Mouse (Mus musculus): ENCODE measurements at regions not wholly inside any gene's neighbourhood (a gene's known extent, or its start where the extent isn't known, plus 50 kb on each side); places are given as distances from the start of the nearest gene placed in this dataset.

DNA sequence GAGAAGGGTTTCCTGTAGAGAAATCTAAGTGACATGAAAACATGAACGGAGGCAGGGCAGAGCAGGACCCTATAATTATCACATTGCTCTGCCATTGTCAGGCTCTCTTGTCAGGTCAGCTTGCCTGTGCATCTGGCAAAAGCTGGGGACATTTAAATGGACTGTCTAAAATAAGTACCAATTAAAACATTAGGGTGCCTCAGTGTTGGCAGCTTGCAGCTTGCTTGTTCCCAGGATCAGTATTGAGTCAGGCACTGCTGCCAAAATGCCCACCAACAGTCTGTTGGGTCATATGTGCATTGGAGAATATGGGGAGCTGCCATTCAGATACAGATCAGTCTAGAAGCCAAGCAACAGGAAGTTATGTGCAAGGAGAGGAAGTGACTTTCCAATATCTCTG, 349.5 kb upstream of the B3gat1 start:
- peak; percentile 2 for DNase-seq (ENCODE audit: low spot score)

DNA sequence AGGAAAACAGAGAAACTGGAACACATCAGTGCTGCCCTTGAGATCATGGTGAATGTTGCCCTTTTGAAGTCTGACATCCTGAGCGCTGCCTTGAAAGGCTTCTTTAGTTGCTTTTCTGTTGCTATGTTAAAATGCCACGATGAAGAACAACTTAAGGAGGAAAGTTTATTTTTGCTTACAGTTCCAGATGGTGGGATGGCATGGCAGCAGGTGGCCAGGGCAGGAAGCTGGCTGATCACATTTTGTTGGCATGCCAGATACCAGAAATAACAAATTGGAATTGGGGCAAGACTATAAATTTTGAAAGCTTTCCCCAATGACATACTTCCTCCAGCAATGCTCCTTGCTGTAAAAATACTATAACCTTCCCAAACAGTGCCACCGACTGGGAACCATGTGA, 334.9 kb upstream of the B3gat1 start:
- no peak for DNase-seq (ENCODE audit: low spot score)

- no peak for DNase-seq (ENCODE audit: low spot score)
Measured at GRCm38 (mm10) chr9:26422897-26423823, 310.4 kb upstream of the B3gat1 start.

- DNase-seq (ENCODE audit: low spot score), result no peak
Measured at GRCm38 (mm10) chr9:26435507-26435906, 298.0 kb upstream of the B3gat1 start.

GRCm38 (mm10) chr9:26437244-26437643, 296.3 kb upstream of the B3gat1 start:
- no peak for DNase-seq (ENCODE audit: low spot score)

DNA sequence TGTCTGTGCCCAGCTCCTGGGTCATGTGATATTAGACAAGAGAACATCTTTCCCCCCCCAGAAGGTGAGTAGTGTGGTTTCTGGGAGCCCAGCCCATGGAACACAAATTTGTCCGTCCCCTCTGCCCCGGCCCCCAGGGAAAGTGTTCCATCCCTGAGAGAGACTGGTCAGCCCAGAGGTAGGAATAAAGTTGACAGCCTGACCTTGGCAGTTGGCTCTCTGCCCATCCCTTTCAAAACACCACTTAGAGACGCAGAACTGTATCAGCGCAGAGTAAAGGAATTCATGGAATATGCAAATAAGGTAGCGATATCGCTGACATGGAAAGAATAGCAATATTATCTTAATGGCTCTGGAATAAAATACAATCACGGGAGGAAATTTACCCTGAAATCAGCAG, 279.6 kb upstream of the B3gat1 start:
- no peak for DNase-seq (ENCODE audit: low spot score)

- DNase-seq (ENCODE audit: low spot score), result no peak
Measured at GRCm38 (mm10) chr9:26461081-26461480, 272.4 kb upstream of the B3gat1 start.

DNA sequence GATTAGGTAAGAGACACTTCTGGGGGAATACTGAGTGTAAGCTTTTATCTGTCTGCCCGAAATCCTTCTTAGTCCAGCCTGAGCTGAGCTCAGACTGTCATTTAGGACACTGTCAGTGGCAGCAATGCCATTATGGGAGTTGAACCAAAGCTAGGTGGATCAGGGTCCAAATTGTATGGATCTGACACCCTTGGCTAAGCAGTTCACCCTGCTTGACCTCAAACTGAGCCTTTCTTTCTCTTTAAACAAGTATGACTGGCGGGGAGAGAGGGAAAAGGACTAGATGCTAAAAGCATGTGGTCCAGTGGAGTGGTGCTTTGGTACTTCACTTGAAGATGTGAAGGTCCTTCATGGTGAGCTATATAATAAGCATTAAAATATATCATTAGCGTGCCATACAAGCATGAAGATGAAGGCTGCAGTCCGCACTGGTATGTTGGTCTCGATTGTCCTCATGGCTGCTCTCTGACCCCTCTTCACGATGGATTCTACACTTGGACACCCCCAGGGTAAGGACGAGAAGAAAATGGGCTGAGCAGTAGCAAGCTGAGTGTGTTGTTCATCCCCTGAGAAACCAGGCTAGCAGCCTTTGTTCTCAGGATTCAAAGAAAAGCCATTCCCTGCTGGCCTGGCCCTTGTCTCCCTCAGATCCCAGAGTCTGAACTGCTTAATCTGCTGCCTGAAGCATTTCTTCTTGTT, 262.7 kb upstream of the B3gat1 start:
- no peak for DNase-seq (ENCODE audit: low spot score)

- DNase-seq (ENCODE audit: low spot score), result no peak
Measured at GRCm38 (mm10) chr9:26476341-26476740, 257.2 kb upstream of the B3gat1 start.

- no peak for DNase-seq (ENCODE audit: low spot score)
Measured at GRCm38 (mm10) chr9:26480881-26481280, 252.6 kb upstream of the B3gat1 start.

- DNase-seq (ENCODE audit: low spot score), result no peak
Measured at GRCm38 (mm10) chr9:26481890-26482289, 251.6 kb upstream of the B3gat1 start.

GRCm38 (mm10) chr9:26493740-26494139, 239.8 kb upstream of the B3gat1 start:
- no peak for DNase-seq (ENCODE audit: low spot score)

DNA sequence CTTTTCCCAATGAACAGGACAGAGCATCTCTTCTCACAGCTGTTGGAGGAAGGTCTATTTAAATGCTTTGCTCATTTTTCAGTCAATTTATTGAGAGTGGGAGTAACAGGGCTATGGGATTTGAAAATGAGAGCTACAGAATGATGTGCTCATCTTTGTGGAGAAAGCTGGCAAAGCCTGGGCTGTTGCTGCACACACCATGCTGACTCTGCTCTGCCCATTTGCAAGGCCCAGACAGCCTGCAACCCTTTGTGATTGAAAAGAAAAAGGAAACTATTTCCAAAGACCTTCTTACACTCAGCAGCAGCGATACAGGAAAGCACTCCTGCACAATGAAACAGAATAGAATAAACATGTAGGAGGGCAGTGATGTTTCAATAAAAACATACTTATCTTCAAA, 231.5 kb upstream of the B3gat1 start:
- DNase-seq (ENCODE audit: low spot score), result no peak

- no peak for DNase-seq (ENCODE audit: low spot score)
Measured at GRCm38 (mm10) chr9:26505941-26506340, 227.6 kb upstream of the B3gat1 start.

GRCm38 (mm10) chr9:26518651-26519050, 214.9 kb upstream of the B3gat1 start:
- DNase-seq (ENCODE audit: low spot score), result no peak

- DNase-seq (ENCODE audit: low spot score), result peak; percentile 21
Measured at GRCm38 (mm10) chr9:26519581-26520501, 213.7 kb upstream of the B3gat1 start.

DNA sequence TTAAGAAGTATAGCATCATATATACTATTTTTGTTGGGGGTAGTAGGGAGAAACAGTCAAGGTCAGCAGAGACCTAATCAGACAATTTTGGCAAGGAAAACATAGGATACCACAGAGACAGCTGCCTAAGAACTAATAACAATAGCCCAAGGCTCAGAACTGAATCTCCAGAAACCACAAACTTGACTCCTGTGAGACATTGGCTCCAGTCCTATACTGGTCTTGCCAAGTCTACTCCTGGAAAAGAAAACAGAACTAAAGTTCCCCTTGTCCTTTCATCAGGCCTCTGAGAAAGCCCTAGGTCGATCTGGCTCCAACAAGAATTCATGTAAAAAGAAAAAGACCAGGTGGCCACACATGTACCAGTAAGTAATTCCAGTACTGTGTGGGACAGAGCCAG, 209.4 kb upstream of the B3gat1 start:
- DNase-seq (ENCODE audit: low spot score), result no peak

- no peak for DNase-seq (ENCODE audit: low spot score)
Measured at GRCm38 (mm10) chr9:26528761-26529160, 204.8 kb upstream of the B3gat1 start.

DNA sequence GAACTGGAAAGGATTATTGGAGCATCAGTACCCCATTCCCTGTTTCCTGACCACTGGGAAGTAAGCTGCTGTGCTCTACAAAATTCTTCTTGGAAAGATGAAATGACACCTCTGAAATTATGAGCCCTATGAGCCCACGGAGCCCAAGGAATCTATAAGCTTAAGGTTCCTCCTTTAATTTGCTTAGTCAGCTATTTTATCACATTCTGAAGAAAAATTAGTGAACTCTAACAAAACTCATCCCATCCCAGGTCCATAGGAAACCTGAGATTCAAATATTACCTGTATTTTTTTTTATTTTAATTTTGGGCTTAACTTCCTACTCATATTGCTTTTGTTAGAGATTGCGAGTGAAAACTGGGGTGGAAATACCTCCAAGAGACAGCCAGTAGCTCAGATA, 194.5 kb upstream of the B3gat1 start:
- no peak for DNase-seq (ENCODE audit: low spot score)

DNA sequence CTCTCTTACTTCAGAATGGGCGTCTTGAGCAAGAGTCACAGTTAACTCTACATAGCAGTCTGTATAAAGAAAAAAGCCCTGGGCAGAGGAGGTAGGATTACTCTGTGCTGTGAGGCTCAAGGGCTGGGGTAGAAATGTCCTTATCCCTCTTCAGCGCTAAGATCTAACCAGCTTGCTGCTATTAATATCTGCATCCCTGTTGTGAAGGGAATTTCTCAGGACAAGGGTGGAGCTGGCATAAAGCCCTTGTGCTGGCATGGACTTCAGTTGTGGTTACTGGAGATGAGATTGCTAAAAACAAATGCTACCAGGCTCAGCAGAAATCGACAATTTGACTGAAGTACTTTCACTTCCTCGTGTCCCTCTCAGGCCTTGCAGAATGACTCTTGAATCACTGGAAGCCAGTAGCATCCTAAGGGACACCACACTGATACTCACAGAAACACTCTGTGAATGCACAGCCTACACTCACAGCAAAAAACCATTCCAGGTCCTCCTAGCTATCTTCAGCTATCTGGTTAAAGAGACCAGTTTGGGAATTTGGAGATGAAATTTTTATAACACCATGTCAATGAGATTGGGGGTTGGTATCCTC, 185.1 kb upstream of the B3gat1 start:
- no peak for DNase-seq (ENCODE audit: low spot score)

GRCm38 (mm10) chr9:26549118-26549517, 184.4 kb upstream of the B3gat1 start:
- DNase-seq (ENCODE audit: low spot score), result no peak

- no peak for DNase-seq (ENCODE audit: low spot score)
Measured at GRCm38 (mm10) chr9:26549551-26549950, 184.0 kb upstream of the B3gat1 start.

All from retina, embryonic 14.5 days (tissue).